Mouse (Mus musculus): Measurements from ENCODE around the gene BC107364.
A peak's percentile ranks its signal among the peaks of the same experiment; 100 is the strongest.
"Not testable (repeated sequence)": the region's sequence is repeated elsewhere in the genome, so short reads cannot be mapped to it uniquely, and the experiment has no call there.

BC107364 gene

DNA sequence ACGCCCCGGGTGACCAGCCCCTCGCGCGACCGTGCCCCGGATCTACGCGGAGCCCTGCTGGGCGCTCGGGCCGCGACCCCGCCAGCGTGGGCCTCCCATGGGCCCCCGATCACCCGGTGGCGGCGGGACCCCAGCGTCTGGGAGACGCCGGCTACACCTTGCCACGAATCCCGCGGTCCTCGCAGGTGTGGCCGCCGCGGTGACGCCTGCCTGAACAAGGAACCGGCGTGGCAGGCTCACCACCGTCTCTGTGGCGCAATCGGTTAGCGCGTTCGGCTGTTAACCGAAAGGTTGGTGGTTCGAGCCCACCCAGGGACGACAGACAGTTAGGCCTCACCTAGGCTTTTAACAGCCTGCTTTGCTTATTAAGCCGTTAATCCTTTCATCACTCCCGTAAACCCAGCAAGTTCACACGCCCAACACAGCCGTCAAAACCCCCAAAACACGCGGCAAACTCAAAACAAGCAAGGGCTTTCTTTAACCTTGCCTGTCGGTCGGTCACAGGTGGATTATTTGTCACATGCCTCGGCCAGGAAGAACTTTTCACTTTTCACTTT lies 847 bp downstream of the BC107364 start:
- DNase-seq (ENCODE audit: low read depth): not testable (repeated sequence)

DNA sequence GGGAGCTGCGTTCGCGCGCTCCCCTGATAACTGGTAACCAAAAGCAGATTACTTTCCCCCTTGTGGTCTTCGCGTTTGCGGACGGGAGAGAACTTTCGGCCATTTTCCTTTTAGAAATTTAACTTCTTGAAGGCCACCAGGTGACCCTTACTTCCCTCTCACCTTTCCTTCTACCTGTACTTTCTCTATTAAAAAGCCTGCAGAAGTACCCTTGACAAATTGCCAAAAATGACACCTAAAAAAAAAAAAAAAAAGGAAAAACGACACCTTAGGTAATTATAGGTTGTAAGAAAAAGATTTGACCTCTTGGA lies 1.6 kb downstream of the BC107364 start:
- not testable (repeated sequence) for DNase-seq (ENCODE audit: low read depth)

DNA sequence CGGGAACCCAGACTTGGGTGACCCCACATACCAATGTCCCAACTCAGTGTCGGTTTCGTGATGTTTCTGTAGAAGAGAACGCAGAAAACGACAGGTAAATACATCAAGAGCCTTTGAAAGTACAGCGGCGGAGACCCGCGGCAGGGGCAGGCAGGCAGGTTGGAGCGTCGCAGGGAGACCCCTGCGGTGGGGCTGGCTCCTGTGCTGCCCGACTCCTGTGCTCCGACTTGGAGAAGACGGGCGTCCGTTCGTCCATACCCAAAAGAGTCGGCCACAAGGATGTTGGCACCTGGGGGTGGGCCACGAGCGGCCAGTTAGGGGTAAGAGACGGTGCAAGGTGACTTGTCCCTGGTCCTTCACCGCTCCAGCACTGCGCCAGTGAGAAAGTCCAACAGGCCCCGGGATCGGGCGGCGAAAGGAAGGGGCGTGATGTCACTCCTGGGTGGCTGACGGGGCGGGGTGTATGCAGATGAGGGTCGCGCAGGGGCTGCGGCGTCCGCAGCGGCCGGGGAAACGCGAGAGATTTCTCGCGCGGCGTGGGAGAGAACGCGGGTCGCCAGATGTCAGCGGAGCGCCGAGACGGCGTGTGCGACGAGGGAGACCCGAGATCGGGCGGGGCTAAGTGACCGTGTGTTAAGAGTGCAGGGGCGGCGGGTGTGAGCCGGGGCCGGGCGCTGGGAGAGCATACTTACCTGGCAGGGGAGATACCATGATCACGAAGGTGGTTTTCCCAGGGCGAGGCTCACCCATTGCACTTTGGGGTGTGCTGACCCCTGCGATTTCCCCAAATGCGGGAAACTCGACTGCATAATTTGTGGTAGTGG lies 2.1 kb downstream of the BC107364 start:
- DNase-seq (ENCODE audit: low read depth): not testable (repeated sequence)

DNA sequence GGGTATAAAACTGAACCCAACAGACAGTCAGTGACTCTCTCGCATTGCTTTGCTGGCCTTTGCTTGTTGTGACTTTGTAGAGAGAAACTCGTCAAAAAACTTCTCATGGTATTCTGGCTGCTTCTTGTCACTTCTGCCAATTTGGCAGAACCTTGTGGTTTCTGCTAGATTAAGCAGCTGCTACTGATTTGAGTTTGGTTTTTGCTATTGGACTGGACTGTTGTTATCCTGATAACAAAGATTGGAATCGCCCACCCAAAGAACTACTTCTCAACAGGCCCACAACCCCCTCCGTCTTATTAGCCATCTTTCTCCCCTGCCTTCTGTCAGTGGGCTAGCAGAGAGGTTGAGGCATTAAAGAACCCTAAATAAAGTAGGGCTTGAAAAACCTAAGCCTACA lies 6.7 kb downstream of the BC107364 start:
- no peak for DNase-seq (ENCODE audit: low read depth)

DNA sequence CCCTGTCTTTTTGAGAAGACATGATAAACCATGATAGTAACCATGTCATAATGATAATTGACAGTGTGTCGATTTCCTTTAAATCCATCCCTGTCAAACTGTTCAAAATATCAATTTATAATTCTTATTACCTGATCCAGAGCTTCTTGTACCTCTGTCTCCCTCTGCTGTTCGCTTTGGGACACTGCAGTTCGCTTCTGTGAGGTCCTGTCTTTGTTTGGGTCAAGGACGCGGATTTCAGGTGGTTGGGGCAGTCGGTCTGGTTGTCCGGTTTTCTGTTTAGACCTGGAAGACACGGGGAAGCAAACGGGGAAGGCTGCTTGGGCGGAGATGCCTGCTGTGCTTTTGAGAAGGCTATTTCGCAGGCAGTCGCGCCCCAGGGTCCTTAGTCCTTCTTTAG lies 11.5 kb downstream of the BC107364 start:
- DNase-seq (ENCODE audit: low read depth): peak; percentile 89

DNA sequence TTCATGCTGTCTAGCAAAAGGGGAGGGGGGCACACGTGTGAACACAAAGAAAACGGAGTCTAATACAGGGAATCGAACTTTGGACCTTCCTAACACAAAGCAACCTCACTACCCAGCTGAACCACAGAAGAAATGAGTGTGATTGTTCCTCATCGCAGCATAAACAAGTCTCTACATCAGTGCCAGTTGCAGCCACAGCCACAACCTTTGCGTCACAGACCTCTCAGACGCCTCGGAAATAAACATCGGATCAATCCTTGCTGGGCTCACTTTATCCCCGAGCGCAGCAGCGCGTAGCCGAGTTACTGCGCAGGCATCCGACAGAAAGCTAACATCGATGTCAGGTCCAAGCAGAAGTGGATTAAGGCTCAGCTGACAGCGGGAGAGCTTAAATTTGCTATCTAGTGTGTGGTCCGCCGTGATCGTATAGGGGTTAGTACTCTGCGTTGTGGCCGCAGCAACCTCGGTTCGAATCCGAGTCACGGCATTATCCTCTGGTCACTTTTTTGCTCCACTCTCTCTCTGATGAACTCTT lies 16.5 kb downstream of the BC107364 start:
- DNase-seq (ENCODE audit: low read depth): peak; percentile 59

DNA sequence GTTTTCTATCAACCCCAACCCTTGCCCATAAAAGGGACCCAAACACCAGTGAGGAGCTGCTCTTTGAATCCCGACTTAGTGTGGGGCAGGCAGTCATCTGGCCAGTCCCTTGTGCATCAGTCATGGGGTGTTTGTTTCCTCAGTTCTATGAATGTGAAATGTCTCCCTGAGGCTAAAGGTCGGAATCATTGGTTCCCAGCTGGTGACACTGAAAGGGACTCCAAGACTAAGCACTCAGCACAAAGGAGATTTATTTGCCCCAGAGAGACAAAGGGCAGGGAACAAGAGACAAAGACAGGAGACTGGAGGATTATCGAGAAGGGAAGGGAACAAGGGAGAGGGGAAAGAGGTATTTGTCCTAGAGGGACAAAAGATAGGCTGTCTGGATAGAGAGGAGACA lies 19.9 kb downstream of the BC107364 start:
- no peak for DNase-seq (ENCODE audit: low read depth)

DNA sequence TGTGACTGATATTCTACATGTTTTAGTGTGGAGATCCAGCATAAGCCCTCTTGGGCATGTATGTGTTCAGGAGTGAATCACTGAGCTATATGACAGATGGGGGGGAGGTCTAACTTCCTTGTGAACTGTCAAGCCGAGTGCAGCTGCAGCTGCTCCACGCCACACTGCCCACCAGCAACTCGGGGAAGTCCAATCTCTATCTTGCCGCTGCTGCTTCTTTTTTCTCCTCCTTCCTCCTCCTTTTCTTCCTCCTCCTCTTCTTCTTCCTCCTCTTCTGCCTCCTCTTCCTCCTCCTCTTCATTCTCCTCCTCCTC lies 22.3 kb downstream of the BC107364 start:
- DNase-seq (ENCODE audit: low read depth): no peak

DNA sequence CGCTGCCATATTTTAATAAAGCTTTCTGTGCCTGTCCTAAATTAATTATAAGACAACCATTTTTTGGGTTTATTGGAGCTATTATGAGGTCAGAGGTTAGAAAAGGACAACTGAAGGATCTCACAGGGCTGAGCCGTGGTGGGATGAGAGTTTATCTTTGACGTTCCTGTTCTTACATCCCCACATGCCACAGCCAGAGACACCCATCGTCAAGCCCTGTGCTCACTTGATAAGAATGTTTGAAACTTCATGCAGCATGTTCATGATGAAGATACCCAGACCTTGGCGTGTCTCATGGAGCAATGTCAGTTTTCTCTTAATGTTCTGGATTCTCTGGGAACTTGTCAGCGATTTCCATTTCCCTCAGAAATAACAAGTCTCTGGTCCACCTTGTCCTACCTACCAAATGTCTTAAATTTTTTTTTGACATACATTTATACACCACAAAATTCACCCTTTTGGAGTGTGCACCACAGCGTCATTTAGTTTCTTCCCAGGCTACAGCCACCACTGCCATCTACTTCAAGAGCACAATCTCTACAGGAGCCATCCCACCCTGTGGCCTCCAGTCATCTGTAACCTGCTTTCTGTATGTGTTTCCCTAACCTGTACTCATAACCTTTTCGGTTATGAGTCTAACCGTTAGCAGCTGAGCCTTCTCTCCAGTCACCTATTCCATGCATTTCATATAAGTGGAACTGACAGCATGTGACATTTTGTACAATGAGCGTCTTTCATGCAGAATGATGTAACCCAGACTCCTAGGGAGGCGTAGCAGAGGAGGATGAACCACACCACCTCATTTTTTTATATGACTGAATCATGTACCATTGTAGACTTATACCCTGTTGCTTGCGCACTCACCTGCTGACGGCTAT lies 22.9 kb downstream of the BC107364 start:
- DNase-seq (ENCODE audit: low read depth): no peak

DNA sequence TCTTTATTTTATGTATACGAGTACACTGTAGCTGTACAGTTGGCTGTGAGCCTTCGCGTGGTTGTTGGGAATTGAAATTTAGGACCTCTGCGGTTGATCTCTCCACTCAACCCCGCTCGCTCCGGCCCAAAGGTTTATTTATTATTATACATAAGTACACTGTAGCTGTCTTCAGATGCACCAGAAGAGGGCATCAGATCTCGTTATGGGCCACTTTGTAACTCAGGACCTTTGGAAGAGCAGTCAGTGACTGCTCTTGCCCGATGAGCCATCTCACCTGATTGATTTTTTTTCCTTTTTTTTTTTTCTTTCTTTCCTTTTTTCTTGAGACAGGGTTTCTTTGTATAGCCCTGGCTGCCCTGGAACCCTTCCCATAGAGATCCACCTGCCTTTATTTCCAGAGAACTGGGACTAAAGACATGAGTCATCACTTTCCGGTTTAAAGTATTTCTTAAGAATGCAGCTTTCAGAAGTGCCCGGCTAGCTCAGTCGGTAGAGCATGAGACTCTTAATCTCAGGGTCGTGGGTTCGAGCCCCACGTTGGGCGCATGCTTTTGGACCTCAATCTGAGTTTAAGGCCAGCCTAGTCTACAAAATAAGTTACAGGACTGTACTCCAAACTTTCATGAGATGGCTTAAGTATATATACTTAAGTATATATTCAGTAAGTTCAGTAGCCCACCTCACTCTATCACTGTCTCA lies 24.2 kb downstream of the BC107364 start:
- DNase-seq (ENCODE audit: low read depth): peak; percentile 75

DNA sequence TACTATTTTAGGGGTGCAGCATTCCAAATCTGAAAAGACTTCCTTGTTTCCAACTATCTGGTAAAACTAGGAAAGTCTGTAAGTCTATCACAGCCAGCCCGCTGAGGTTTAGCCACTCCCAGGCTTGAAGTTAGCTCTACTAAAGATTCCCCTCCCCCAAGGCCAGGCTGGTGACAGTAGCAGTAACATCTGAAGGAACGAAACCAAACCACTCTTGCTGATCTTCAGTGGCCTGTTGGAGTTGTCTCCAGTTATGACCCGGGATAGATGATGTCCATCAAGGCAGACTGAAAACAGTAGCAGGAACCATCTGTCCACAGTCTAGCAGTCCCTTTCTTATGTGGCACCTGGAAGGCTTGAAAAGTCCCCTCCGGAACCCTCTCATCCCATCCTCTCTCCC lies 24.8 kb downstream of the BC107364 start:
- DNase-seq (ENCODE audit: low read depth): peak; percentile 11

DNA sequence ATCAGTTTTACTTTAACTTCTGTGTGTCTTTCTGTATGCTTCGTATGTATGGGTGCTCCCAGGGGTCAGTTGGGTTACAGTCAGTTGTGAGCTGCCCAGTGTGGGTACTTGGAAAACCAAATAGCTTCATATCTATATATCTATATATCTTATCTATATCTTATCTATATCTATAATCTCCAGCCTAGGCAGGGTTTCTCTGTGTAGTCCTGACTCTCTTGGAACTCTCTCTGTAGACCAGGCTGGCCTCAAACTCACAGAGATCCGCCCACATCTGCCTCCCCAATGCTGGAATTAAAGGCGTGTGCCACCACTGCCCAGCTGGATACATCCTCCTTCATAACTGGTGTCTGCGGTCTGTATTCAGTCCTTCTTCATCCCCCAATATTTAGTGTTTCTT lies 25.8 kb downstream of the BC107364 start:
- DNase-seq (ENCODE audit: low read depth): no peak

DNA sequence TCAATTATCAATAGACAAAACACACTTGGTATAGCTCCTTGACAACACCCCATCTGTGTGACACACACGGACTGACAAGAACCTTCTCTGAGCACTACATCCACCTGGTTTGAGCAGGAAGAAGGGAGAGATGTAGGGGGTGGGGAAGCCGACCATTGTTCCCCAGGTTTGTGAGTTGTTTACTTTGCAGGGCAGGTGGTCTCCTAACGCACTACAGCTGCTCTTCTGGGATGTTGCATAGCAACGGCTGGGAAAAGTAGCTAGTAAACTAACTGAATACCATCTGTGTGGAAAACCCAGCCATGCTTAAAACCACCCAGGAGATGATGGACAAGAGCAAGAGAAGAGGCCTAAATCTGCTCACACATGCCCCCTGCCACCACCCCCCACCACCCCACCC lies 27.7 kb downstream of the BC107364 start:
- DNase-seq (ENCODE audit: low read depth): not testable (repeated sequence)

DNA sequence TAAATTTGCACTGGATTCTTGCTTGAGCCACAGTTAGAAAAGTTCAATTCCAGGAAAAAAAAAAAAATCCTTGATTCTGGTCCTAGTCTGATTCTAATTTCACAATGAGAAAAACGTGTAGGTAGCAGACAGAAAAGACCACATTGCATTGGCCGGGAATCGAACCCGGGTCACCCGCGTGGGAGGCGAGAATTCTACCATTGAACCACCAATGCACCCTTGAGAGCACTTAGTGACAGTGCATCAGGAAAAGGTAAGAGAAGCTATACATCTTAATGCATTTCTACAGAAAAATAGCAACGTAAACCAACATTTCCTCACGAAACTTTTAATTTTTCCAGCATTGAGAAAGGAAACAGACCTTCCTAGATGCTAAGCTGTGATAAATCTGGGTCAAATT lies 28.2 kb downstream of the BC107364 start:
- DNase-seq (ENCODE audit: low read depth): no peak

DNA sequence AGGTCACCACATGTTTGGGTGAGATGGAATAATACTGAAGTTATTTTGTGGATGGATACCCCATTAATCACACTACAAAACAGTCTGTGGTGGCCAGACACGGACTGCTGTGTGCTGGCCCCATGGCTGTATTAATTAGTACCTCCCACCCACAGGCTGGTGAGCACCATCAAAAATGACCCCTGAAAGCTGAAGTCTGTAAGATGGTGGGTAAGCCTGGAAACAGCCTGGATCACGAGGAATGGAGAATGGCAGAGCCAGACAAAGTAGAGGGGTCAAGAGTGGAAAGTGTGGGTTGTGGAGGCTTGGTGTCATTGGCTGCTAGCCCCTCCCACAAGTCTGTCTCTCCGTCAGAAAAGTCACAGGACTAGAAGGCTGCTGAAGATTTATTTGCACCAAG lies 31.3 kb downstream of the BC107364 start:
- DNase-seq (ENCODE audit: low read depth): no peak

DNA sequence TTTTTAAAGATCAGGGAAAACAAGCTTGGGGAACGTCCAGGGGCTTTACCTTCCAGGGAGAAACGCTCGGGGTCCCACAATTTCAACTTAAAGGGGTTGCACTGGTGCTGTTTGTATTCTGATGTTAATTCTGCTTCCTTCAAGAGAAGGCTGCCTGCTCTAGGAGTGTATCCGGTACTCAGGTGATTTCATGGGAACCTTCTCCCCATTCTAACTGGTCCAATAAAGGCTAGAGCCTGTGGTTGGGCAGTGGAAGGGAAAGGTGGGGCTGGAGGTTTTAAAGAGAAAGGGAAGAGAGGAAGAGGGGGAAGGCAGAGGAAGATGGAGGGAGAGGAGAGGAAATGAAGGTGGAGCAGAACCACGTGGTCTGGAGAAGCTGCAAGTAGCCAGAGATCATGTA lies 33.2 kb downstream of the BC107364 start:
- DNase-seq (ENCODE audit: low read depth): not testable (repeated sequence)

DNA sequence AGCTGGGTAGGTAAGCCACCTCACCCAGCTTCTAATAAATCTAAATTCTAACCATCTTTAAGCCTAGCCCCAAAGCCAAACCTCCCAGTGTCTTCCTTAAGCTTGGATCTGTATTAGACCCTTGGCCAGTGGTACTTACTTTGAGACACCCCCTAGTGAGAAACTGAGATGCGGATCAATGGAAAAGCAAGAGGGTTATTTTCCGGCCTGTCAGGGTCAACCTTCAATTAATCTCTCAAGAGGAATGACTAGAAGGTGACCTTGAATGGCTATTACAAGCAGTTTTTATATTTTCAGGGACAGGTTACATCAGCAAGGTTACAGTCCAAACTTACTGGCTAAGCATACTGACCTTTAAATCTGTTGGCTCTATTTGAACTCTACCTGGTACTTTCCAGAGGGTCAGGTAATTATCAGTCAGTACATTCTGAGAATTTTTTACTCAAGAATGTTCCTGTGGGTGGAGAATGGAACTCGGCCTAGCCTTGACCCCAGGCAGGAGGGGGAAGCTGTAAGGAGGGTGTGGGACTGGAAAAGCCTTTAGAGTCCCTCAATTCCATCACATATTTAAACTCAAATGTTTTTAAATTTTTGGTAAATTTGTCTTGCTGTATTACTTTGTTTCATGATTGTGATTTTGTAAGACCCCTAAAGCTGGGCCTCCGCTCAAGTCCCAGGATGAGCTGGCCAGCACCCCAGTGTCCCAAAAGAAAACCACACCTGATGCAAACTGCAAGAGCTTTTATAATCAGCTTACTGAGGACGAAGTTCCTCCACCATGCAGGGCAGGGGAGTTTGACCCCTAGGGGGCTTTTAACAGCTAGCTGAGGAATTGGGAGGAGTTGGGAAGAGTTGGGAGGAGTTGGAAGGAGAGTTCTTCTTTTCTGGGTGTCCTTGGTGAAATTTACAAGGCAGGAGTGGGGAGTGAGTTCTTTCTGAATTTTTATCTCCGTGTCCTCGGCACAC lies 34.0 kb downstream of the BC107364 start:
- DNase-seq (ENCODE audit: low read depth): no peak

DNA sequence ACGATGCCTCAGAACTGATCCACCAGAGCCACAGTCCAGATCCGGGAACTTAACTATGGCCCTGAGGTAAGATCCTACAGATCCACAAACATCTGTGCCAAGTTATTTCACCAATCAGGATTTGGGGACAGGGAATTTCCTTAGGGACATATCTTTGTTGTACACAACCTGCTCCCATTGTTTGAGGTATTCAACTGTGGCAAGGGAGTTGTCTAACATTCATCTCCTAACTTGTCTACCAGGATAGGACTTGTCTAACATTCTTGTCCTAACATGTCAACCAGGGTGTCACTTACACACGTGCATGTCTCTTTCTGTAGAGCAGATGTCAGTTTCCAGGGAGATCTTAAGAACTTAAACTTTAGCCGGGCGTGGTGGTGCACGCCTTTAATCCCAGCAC lies 35.5 kb downstream of the BC107364 start:
- no peak for DNase-seq (ENCODE audit: low read depth)

DNA sequence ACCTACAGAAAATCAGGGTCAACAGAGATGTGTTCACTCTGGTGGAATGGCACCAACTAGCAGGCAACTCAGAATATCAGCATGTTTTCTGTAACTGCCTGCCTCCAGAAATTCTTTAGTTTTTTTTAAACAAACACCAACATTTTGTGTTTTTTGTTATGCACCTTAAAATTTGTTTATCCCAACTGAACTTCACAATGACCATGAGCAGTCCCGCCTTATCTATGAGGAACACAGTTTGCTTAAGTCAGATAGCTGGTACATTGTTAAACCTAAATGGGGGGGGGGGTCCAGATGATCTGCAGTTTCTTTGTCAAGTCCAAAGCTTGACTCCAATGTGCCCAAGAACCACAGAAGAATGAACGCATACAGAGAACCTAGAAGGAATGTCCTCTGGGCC lies 36.0 kb downstream of the BC107364 start:
- DNase-seq (ENCODE audit: low read depth): no peak

DNA sequence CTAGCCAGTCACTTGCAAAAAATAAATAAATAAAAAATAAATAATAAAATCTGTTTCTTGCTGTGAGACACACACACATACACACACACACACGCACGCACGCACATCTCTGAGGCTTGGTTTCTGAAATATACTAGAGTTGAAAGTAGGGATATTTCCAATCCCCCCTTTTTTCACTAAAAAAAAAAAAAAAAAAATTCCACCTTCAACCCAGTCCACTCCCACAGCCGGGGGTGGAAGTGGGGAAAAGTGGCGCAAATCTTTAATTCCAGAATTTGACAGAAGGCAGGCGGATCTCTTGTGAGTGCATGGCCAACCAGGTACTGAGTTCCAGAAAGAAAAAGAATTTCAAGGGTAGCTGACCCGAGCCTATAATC lies 37.2 kb downstream of the BC107364 start:
- no peak for DNase-seq (ENCODE audit: low read depth)
